Mouse (Mus musculus) midbrain, postnatal 0 days (tissue): ENCODE measurements around the gene Tma7. TPM values are rescaled to one million over a fixed set of nuclear protein-coding genes. Genes with fewer than 3 reads are reported as not detected.

Experiments used
- ATAC-seq: fragments of 200-750 bp; cut with Nextera tagmentation; 2 replicates; pipeline ENCODE4 v1.8.0; 2017; ENCODE audit warnings: moderate number of reproducible peaks, mild to moderate bottlenecking, moderate TSS enrichment, moderate library complexity; ENCODE audit not compliant: low FRiP score
- DNase-seq: peaks from one replicate; pipeline ENCODE4 v3.0.0-alpha.2; 2015; ENCODE audit warnings: low spot score
- H3K27ac ChIP-seq: fragments of 300-500 bp; sonication (generic); 2 replicates; pipeline ENCODE4 v1.5.1; 2014; ENCODE audit warnings: low read depth, mild to moderate bottlenecking, low read length, mixed read lengths
- H3K27me3 ChIP-seq: fragments of 300-500 bp; sonication (generic); 2 replicates; pipeline ENCODE4 v1.6.1; 2014; ENCODE audit warnings: low read length, control low read depth, mixed read lengths; ENCODE audit not compliant: insufficient read depth
- H3K36me3 ChIP-seq: fragments of 300-500 bp; sonication (generic); 2 replicates; pipeline ENCODE4 v1.6.1; 2014; ENCODE audit warnings: low read length, control low read depth, mixed read lengths; ENCODE audit not compliant: insufficient read depth
- H3K4me1 ChIP-seq: fragments of 300-500 bp; sonication (generic); 2 replicates; pipeline ENCODE4 v1.6.1; 2014; ENCODE audit warnings: mild to moderate bottlenecking, control low read depth, antibody characterized with exemption, low read length, mixed read lengths; ENCODE audit not compliant: insufficient read depth
- H3K4me2 ChIP-seq: fragments of 300-500 bp; sonication (generic); 2 replicates; pipeline ENCODE4 v1.6.1; 2014; ENCODE audit warnings: low read depth, mild to moderate bottlenecking, low read length, mixed read lengths; ENCODE audit not compliant: poor library complexity, severe bottlenecking
- H3K4me3 ChIP-seq: fragments of 300-500 bp; sonication (generic); 2 replicates; pipeline ENCODE4 v1.5.1; 2014; ENCODE audit warnings: low read depth, mild to moderate bottlenecking, low read length, moderate library complexity
- H3K9ac ChIP-seq: fragments of 300-500 bp; sonication (generic); replicated peaks from 2 replicates; pipeline ENCODE4 v1.6.1; 2014; ENCODE audit warnings: mild to moderate bottlenecking, low read length, moderate library complexity, mixed read lengths; ENCODE audit not compliant: poor library complexity, severe bottlenecking
- H3K9me3 ChIP-seq: fragments of 300-500 bp; sonication (generic); 2 replicates; pipeline ENCODE4 v1.6.1; 2016; ENCODE audit warnings: low read length, control low read depth
- CTCF ChIP-seq: IDR thresholded peaks from 2 replicates; pipeline ENCODE4 v1.5.1; 2016; ENCODE audit warnings: antibody characterized with exemption, mild to moderate bottlenecking
- WGBS: fragments of 180-500 bp; shearing (Covaris S2); extraction: QIAGEN DNeasy Blood & Tissue Kit; methylation state at CpG from one replicate; pipeline ENCODE4 v1.1.7; 2014; 5-methylcytosine and 5-hydroxymethylcytosine counted together
- polyA plus RNA-seq: library from polyadenylated mRNA; unstranded; fragments of >200 nt; fragmentation: Nextera tagmentation; extraction: Ambion mirVana; gene quantifications from 2 replicates; pipeline ENCODE4 v1.2.1, GENCODE M21; 2015
- total RNA-seq: library from RNA; depleted of rRNA; stranded (reverse); fragments of >200 nt; gene quantifications from 2 replicates; pipeline ENCODE4 v1.2.3, GENCODE M21; 2014; rRNA removed

Tma7 gene
- total and polyA plus RNA-seq, 2 experiments from 2014 or later, result 129 to 825 TPM

GRCm38 (mm10) chr9:109028919-109029318 is 53.5 kb downstream of the Tma7 start:
- Histone ChIP-seq H3K4me2 (no peak overlapping the region), H3K9ac (no peak overlapping the region), H3K36me3 (peaks cover 48% of the 10 kb centered on the region), H3K27me3 (no peaks in the 10 kb centered on the region), H3K9me3 (no peaks in the 10 kb centered on the region), H3K27ac (no peak overlapping the region), H3K4me3 (no peak overlapping the region), H3K4me1 (no peaks in the 10 kb centered on the region)
- ATAC-seq (no peak), DNase-seq (no peak)
- TF ChIP-seq CTCF, result no peak
- 81% methylated on average over 5 of the region's 5 CpGs for WGBS

- TF ChIP-seq CTCF, result no peak
- ATAC-seq, result no peak
- no peak overlapping the region for H3K9ac ChIP-seq
Measured at GRCm38 (mm10) chr9:109028421-109028820, 54.0 kb downstream of the Tma7 start.

GRCm38 (mm10) chr9:109027521-109027920 is 54.9 kb downstream of the Tma7 start:
- H3K4me2 ChIP-seq, result no peak overlapping the region

More at GRCm38 (mm10) chr9:109028421-109028820, 54.0 kb downstream of the Tma7 start:
- H3K4me1 ChIP-seq, result no peaks in the 10 kb centered on the region
- no peak overlapping the region for H3K27ac ChIP-seq
- peaks cover 50% of the 10 kb centered on the region for H3K36me3 ChIP-seq
- WGBS, result 82% methylated on average over 3 of the region's 3 CpGs
- no peak overlapping the region for H3K4me2 ChIP-seq
- DNase-seq, result no peak
- H3K9me3 ChIP-seq, result no peaks in the 10 kb centered on the region
- H3K4me3 ChIP-seq, result no peak overlapping the region
- H3K27me3 ChIP-seq, result no peaks in the 10 kb centered on the region

More at GRCm38 (mm10) chr9:109027521-109027920, 54.9 kb downstream of the Tma7 start:
- ATAC-seq (no peak), DNase-seq (no peak)
- WGBS, result 74% methylated on average over 8 of the region's 8 CpGs
- Histone ChIP-seq H3K4me1 (no peaks in the 10 kb centered on the region), H3K36me3 (peaks cover 57% of the 10 kb centered on the region), H3K9me3 (no peaks in the 10 kb centered on the region), H3K27me3 (no peaks in the 10 kb centered on the region), H3K9ac (no peak overlapping the region), H3K4me3 (no peak overlapping the region), H3K27ac (no peak overlapping the region)
- TF ChIP-seq CTCF, result no peak

Other genes starting within 250 kb of the Tma7 start
- gene Slc26a6, start 229.3 kb downstream of the Tma7 start, total RNA-seq, result 18.0 and 20.2 TPM in 2 replicates
- 23.8 and 24.6 TPM in 2 replicates for gene Slc26a6, start 229.3 kb downstream of the Tma7 start, polyA plus RNA-seq
- gene Tmem89, start 168.0 kb downstream of the Tma7 start, total RNA-seq, result 0.88 and 1.6 TPM in 2 replicates
- gene Tmem89, start 168.0 kb downstream of the Tma7 start, polyA plus RNA-seq, result 0.18 and 0.21 TPM in 2 replicates
- 407 and 456 TPM in 2 replicates for gene Uqcrc1, start 146.0 kb downstream of the Tma7 start, total RNA-seq
- 522 and 562 TPM in 2 replicates for gene Uqcrc1, start 146.0 kb downstream of the Tma7 start, polyA plus RNA-seq
- gene Col7a1, start 129.0 kb downstream of the Tma7 start, total RNA-seq, result 1.7 and 4.5 TPM in 2 replicates
- gene Col7a1, start 129.0 kb downstream of the Tma7 start, polyA plus RNA-seq, result 0.71 and 1.5 TPM in 2 replicates
- gene Ucn2, start 96.6 kb downstream of the Tma7 start, total RNA-seq, result not detected in 2 replicates
- not detected in 2 replicates for gene Ucn2, start 96.6 kb downstream of the Tma7 start, polyA plus RNA-seq
- 46.1 and 51.7 TPM in 2 replicates for gene Pfkfb4, start 90.8 kb downstream of the Tma7 start, total RNA-seq
- gene Pfkfb4, start 90.8 kb downstream of the Tma7 start, polyA plus RNA-seq, result 24.1 and 28.6 TPM in 2 replicates
- gene Shisa5, start 44.0 kb downstream of the Tma7 start, total RNA-seq, result 79.7 and 80.6 TPM in 2 replicates
- 75.0 and 89.3 TPM in 2 replicates for gene Shisa5, start 44.0 kb downstream of the Tma7 start, polyA plus RNA-seq
- gene Trex1, start 22.9 kb downstream of the Tma7 start, total RNA-seq, result 22.5 and 28.1 TPM in 2 replicates
- 14.8 and 18.6 TPM in 2 replicates for gene Trex1, start 22.9 kb downstream of the Tma7 start, polyA plus RNA-seq
- gene Atrip, start 8.5 kb downstream of the Tma7 start, total RNA-seq, result 34.7 and 35.1 TPM in 2 replicates
- gene Atrip, start 8.5 kb downstream of the Tma7 start, polyA plus RNA-seq, result 32.9 and 34.7 TPM in 2 replicates
- 6.9 and 7.4 TPM in 2 replicates for gene Ccdc51, start 94 bp downstream of the Tma7 start, total RNA-seq
- gene Ccdc51, start 94 bp downstream of the Tma7 start, polyA plus RNA-seq, result 4.8 and 7.1 TPM in 2 replicates
- 64.8 and 73.2 TPM in 2 replicates for gene Plxnb1, start 12.8 kb upstream of the Tma7 start, total RNA-seq
- 10.2 and 11.1 TPM in 2 replicates for gene Plxnb1, start 12.8 kb upstream of the Tma7 start, polyA plus RNA-seq
- not detected in 2 replicates for gene Fbxw21, start 79.5 kb upstream of the Tma7 start, total RNA-seq
- not detected in 2 replicates for gene Fbxw21, start 79.5 kb upstream of the Tma7 start, polyA plus RNA-seq
- not detected in 2 replicates for gene Fbxw13, start 113.4 kb upstream of the Tma7 start, total RNA-seq
- gene Fbxw13, start 113.4 kb upstream of the Tma7 start, polyA plus RNA-seq, result 0.16 TPM in 1 of 2 replicates, not detected in the other
- gene Fbxw20, start 152.2 kb upstream of the Tma7 start, total RNA-seq, result not detected in 2 replicates
- not detected in 2 replicates for gene Fbxw20, start 152.2 kb upstream of the Tma7 start, polyA plus RNA-seq
- not detected in 2 replicates for gene Fbxw14, start 205.1 kb upstream of the Tma7 start, total RNA-seq
- not detected in 2 replicates for gene Fbxw14, start 205.1 kb upstream of the Tma7 start, polyA plus RNA-seq